Comparison of ENCODE assay signal across 23 mouse cellular contexts in genomic region chrX:50850428-50851184, GRCm38 (mm10). TPM values are rescaled to one million over a fixed set of nuclear protein-coding genes. Genes with fewer than 3 reads are reported as not detected.
"Had no signal": no experiment of that assay in that cellular context is flagged by ENCODE, and none has a peak within 500 bp of the region (broad histone marks: within the 10 kb centered on the region; RNA-seq: fewer than 3 reads in every experiment).

No protein-coding gene starts in this region.

- H3K27me3 ChIP-seq: limb, embryonic 15.5 days; liver, embryonic 15.5 days; megakaryocyte, embryonic 14.5 days; midbrain, embryonic 13.5 days; neural tube, embryonic 13.5 days; stomach, embryonic 15.5 days had no signal

- ATAC-seq: midbrain, embryonic 13.5 days; midbrain, embryonic 16.5 days had no signal

- H3K4me1 ChIP-seq: kidney, embryonic 15.5 days; limb, embryonic 12.5 days; limb, embryonic 15.5 days; liver, embryonic 15.5 days; midbrain, embryonic 10.5 days; midbrain, embryonic 13.5 days; neural tube, embryonic 13.5 days; stomach, embryonic 15.5 days had no signal

- H3K4me2 ChIP-seq: kidney, embryonic 15.5 days; limb, embryonic 12.5 days; limb, embryonic 15.5 days; liver, embryonic 11.5 days; liver, embryonic 15.5 days; midbrain, embryonic 13.5 days; neural tube, embryonic 13.5 days; stomach, embryonic 15.5 days had no signal

- DNase-seq: kidney, adult 8-10 months; kidney, postnatal 14 days; lung, adult 2 months; lung, postnatal 14 days; retina, postnatal 1 day; right cerebral cortex, postnatal 25 days; spleen, adult 18-20 months; thymus, adult 18-20 months; thymus, postnatal 14 days; thymus, postnatal 4 days had no signal

- H3K4me3 ChIP-seq: kidney, embryonic 15.5 days; limb, embryonic 12.5 days; limb, embryonic 15.5 days; liver, embryonic 15.5 days; megakaryocyte, embryonic 14.5 days; midbrain, embryonic 10.5 days; midbrain, embryonic 13.5 days; myocyte; neural tube, embryonic 13.5 days; stomach, embryonic 15.5 days had no signal

- H3K27ac ChIP-seq: kidney, embryonic 15.5 days; limb, embryonic 12.5 days; limb, embryonic 15.5 days; liver, embryonic 15.5 days; macrophage; midbrain, embryonic 10.5 days; midbrain, embryonic 13.5 days; neural tube, embryonic 13.5 days; stomach, embryonic 15.5 days had no signal

- H3K9ac ChIP-seq: kidney, embryonic 15.5 days; limb, embryonic 12.5 days; limb, embryonic 15.5 days; liver, embryonic 15.5 days; midbrain, embryonic 13.5 days; neural tube, embryonic 13.5 days; stomach, embryonic 15.5 days had no signal

- H3K9me3 ChIP-seq: kidney, embryonic 15.5 days; limb, embryonic 12.5 days; limb, embryonic 15.5 days; liver, embryonic 15.5 days; megakaryocyte, embryonic 14.5 days; midbrain, embryonic 10.5 days; midbrain, embryonic 13.5 days; neural tube, embryonic 13.5 days; stomach, embryonic 15.5 days had no signal

- H3K36me3 ChIP-seq: kidney, embryonic 15.5 days; limb, embryonic 12.5 days; limb, embryonic 15.5 days; liver, embryonic 15.5 days; midbrain, embryonic 10.5 days; midbrain, embryonic 13.5 days; neural tube, embryonic 13.5 days; stomach, embryonic 15.5 days had no signal

RNA-seq across cellular contexts. Expression of gene Stk26, which starts 9.8 kb away (rescaled TPM):
- polyA plus RNA-seq: myocyte had no signal
